Mouse (Mus musculus): Measurements from ENCODE around the gene Speer4f2. TPM values are rescaled to one million over a fixed set of nuclear protein-coding genes. Genes with fewer than 3 reads are reported as not detected.
"Not testable (repeated sequence)": the region's sequence is repeated elsewhere in the genome, so short reads cannot be mapped to it uniquely, and the experiment has no call there.

Gene Speer4f2
- polyA plus RNA-seq (2015; fragmentation: Nextera tagmentation; extraction: Ambion mirVana) = not detected in 2 replicates

- not testable (repeated sequence) for H3K4me1 ChIP-seq (replicated peaks; ENCODE audit: control insufficient read depth, insufficient read depth, low read length); H3K4me2 ChIP-seq (ENCODE audit: low read depth, low read length); H3K27me3 ChIP-seq (ENCODE audit: control insufficient read depth, insufficient read depth, low read depth, low read length); ATAC-seq (ENCODE audit: low read depth); H3K4me3 ChIP-seq (ENCODE audit: low read length); H3K36me3 ChIP-seq (ENCODE audit: control insufficient read depth, insufficient read depth, low read length); H3K9me3 ChIP-seq (ENCODE audit: control insufficient read depth, low read length); H3K27ac ChIP-seq (ENCODE audit: low read length); H3K9ac ChIP-seq (ENCODE audit: low read length)
- 81% methylated on average over 1 of the region's 1 CpGs for WGBS
These were observed at the start of gene Speer4f2 for GRCm38 (mm10) chr5:17372880-17373279. TSS of gene Speer4f2 (plus strand) at chr5:17373180.

- Histone ChIP-seq H3K27ac (ENCODE audit: low read length) (no peak overlapping the region), H3K27me3 (ENCODE audit: control insufficient read depth, insufficient read depth, low read depth, low read length) (no peaks in the 10 kb centered on the region), H3K4me1 (replicated peaks; ENCODE audit: control insufficient read depth, insufficient read depth, low read length) (peaks cover 3% of the 10 kb centered on the region; the same call in 1 of the 2 replicates), H3K9me3 (ENCODE audit: control insufficient read depth, low read length) (no peaks in the 10 kb centered on the region), H3K4me2 (ENCODE audit: low read depth, low read length) (no peak overlapping the region), H3K36me3 (ENCODE audit: control insufficient read depth, insufficient read depth, low read length) (no peaks in the 10 kb centered on the region), H3K9ac (ENCODE audit: low read length) (no peak overlapping the region), H3K4me3 (ENCODE audit: low read length) (no peak overlapping the region)
- no peak; the same call in 1 of the 2 replicates for ATAC-seq (ENCODE audit: low read depth)
- 31% methylated on average over 2 of the region's 2 CpGs for WGBS
These were observed 43.9 kb upstream of the Speer4f2 start for GRCm38 (mm10) chr5:17328946-17329566.

- H3K27ac ChIP-seq (ENCODE audit: low read length) = no peak overlapping the region
- whole genome bisulfite sequencing = 65% methylated on average over 1 of the region's 1 CpGs
- H3K4me2 ChIP-seq (ENCODE audit: low read depth, low read length) = no peak overlapping the region
- no peaks in the 10 kb centered on the region for H3K27me3 ChIP-seq (ENCODE audit: control insufficient read depth, insufficient read depth, low read depth, low read length)
- H3K36me3 ChIP-seq (ENCODE audit: control insufficient read depth, insufficient read depth, low read length) = no peaks in the 10 kb centered on the region
- H3K9ac ChIP-seq (ENCODE audit: low read length) = no peak overlapping the region
- no peak for ATAC-seq (ENCODE audit: low read depth)
- H3K4me1 ChIP-seq (replicated peaks; ENCODE audit: control insufficient read depth, insufficient read depth, low read length) = peaks cover 3% of the 10 kb centered on the region; the same call in 1 of the 2 replicates
- H3K4me3 ChIP-seq (ENCODE audit: low read length) = no peak overlapping the region
- H3K9me3 ChIP-seq (ENCODE audit: control insufficient read depth, low read length) = no peaks in the 10 kb centered on the region
These were observed 38.1 kb upstream of the Speer4f2 start for GRCm38 (mm10) chr5:17334836-17335235.

- not testable (repeated sequence) for H3K27me3 ChIP-seq (ENCODE audit: control insufficient read depth, insufficient read depth, low read depth, low read length); H3K4me1 ChIP-seq (replicated peaks; ENCODE audit: control insufficient read depth, insufficient read depth, low read length); H3K4me3 ChIP-seq (ENCODE audit: low read length); H3K36me3 ChIP-seq (ENCODE audit: control insufficient read depth, insufficient read depth, low read length); H3K9ac ChIP-seq (ENCODE audit: low read length); ATAC-seq (ENCODE audit: low read depth); H3K9me3 ChIP-seq (ENCODE audit: control insufficient read depth, low read length); H3K4me2 ChIP-seq (ENCODE audit: low read depth, low read length); H3K27ac ChIP-seq (ENCODE audit: low read length)
- WGBS = 41% methylated on average over 2 of the region's 2 CpGs
These were observed 27.2 kb upstream of the Speer4f2 start for GRCm38 (mm10) chr5:17345741-17346140.

GRCm38 (mm10) chr5:17359394-17359999, 13.5 kb upstream of the Speer4f2 start:
- no peaks in the 10 kb centered on the region for H3K36me3 ChIP-seq (ENCODE audit: control insufficient read depth, insufficient read depth, low read length)
- H3K27ac ChIP-seq (ENCODE audit: low read length) = no peak overlapping the region
- no peaks in the 10 kb centered on the region for H3K9me3 ChIP-seq (ENCODE audit: control insufficient read depth, low read length)
- H3K4me1 ChIP-seq (replicated peaks; ENCODE audit: control insufficient read depth, insufficient read depth, low read length) = no peaks in the 10 kb centered on the region
- no peak overlapping the region for H3K4me2 ChIP-seq (ENCODE audit: low read depth, low read length)
- H3K9ac ChIP-seq (ENCODE audit: low read length) = no peak overlapping the region
- H3K27me3 ChIP-seq (ENCODE audit: control insufficient read depth, insufficient read depth, low read depth, low read length) = no peaks in the 10 kb centered on the region
- no peak overlapping the region for H3K4me3 ChIP-seq (ENCODE audit: low read length)
- ATAC-seq (ENCODE audit: low read depth) = no peak

- Histone ChIP-seq H3K36me3 (ENCODE audit: control insufficient read depth, insufficient read depth, low read length) (no peaks in the 10 kb centered on the region), H3K27me3 (ENCODE audit: control insufficient read depth, insufficient read depth, low read depth, low read length) (no peaks in the 10 kb centered on the region), H3K4me2 (ENCODE audit: low read depth, low read length) (no peak overlapping the region), H3K9me3 (ENCODE audit: control insufficient read depth, low read length) (no peaks in the 10 kb centered on the region), H3K4me3 (ENCODE audit: low read length) (no peak overlapping the region), H3K27ac (ENCODE audit: low read length) (no peak overlapping the region), H3K4me1 (replicated peaks; ENCODE audit: control insufficient read depth, insufficient read depth, low read length) (no peaks in the 10 kb centered on the region), H3K9ac (ENCODE audit: low read length) (no peak overlapping the region)
- 0 out of 2 replicates have a peak, but pooled peaks have one; percentile 45 for ATAC-seq (ENCODE audit: low read depth)
- 31% methylated on average over 7 of the region's 7 CpGs for WGBS
These were observed 16.9 kb downstream of the Speer4f2 start for GRCm38 (mm10) chr5:17389926-17390325.

- whole genome bisulfite sequencing = 49% methylated on average over 1 of the region's 1 CpGs
These were observed 18.2 kb downstream of the Speer4f2 start for GRCm38 (mm10) chr5:17391207-17391606.

GRCm38 (mm10) chr5:17400571-17400970, 27.6 kb downstream of the Speer4f2 start:
- no peaks in the 10 kb centered on the region for H3K9me3 ChIP-seq (ENCODE audit: control insufficient read depth, low read length)
- no peaks in the 10 kb centered on the region for H3K4me1 ChIP-seq (replicated peaks; ENCODE audit: control insufficient read depth, insufficient read depth, low read length)
- H3K4me2 ChIP-seq (ENCODE audit: low read depth, low read length) = no peak overlapping the region
- no peaks in the 10 kb centered on the region for H3K27me3 ChIP-seq (ENCODE audit: control insufficient read depth, insufficient read depth, low read depth, low read length)
- no peak overlapping the region for H3K4me3 ChIP-seq (ENCODE audit: low read length)
- H3K36me3 ChIP-seq (ENCODE audit: control insufficient read depth, insufficient read depth, low read length) = no peaks in the 10 kb centered on the region
- H3K27ac ChIP-seq (ENCODE audit: low read length) = no peak overlapping the region
- WGBS = 71% methylated on average over 1 of the region's 1 CpGs
- ATAC-seq (ENCODE audit: low read depth) = no peak
- H3K9ac ChIP-seq (ENCODE audit: low read length) = no peak overlapping the region

More at GRCm38 (mm10) chr5:17391207-17391606, 18.2 kb downstream of the Speer4f2 start:
- H3K9me3 ChIP-seq (ENCODE audit: control insufficient read depth, low read length) = no peaks in the 10 kb centered on the region
- H3K4me1 ChIP-seq (replicated peaks; ENCODE audit: control insufficient read depth, insufficient read depth, low read length) = no peaks in the 10 kb centered on the region
- no peak overlapping the region for H3K9ac ChIP-seq (ENCODE audit: low read length)
- no peak overlapping the region for H3K4me2 ChIP-seq (ENCODE audit: low read depth, low read length)
- no peak for ATAC-seq (ENCODE audit: low read depth)
- H3K4me3 ChIP-seq (ENCODE audit: low read length) = no peak overlapping the region
- H3K27me3 ChIP-seq (ENCODE audit: control insufficient read depth, insufficient read depth, low read depth, low read length) = no peaks in the 10 kb centered on the region
- H3K36me3 ChIP-seq (ENCODE audit: control insufficient read depth, insufficient read depth, low read length) = no peaks in the 10 kb centered on the region
- H3K27ac ChIP-seq (ENCODE audit: low read length) = no peak overlapping the region

- no peak overlapping the region for H3K27ac ChIP-seq (ENCODE audit: low read length)
- H3K4me2 ChIP-seq (ENCODE audit: low read depth, low read length) = no peak overlapping the region
- no peaks in the 10 kb centered on the region for H3K36me3 ChIP-seq (ENCODE audit: control insufficient read depth, insufficient read depth, low read length)
- H3K27me3 ChIP-seq (ENCODE audit: control insufficient read depth, insufficient read depth, low read depth, low read length) = no peaks in the 10 kb centered on the region
- WGBS = 87% methylated on average over 14 of the region's 14 CpGs
- no peak overlapping the region for H3K9ac ChIP-seq (ENCODE audit: low read length)
- H3K9me3 ChIP-seq (ENCODE audit: control insufficient read depth, low read length) = no peaks in the 10 kb centered on the region
- H3K4me3 ChIP-seq (ENCODE audit: low read length) = no peak overlapping the region
- no peaks in the 10 kb centered on the region for H3K4me1 ChIP-seq (replicated peaks; ENCODE audit: control insufficient read depth, insufficient read depth, low read length)
- ATAC-seq (ENCODE audit: low read depth) = no peak
These were observed 28.5 kb downstream of the Speer4f2 start for GRCm38 (mm10) chr5:17401206-17402077.

All from lung, embryonic 16.5 days (tissue).